Mouse (Mus musculus): ENCODE results near the gene Krcc1. TPM values are rescaled to one million over a fixed set of nuclear protein-coding genes. Genes with fewer than 3 reads are reported as not detected.

Gene Krcc1
- polyA plus RNA-seq, 1 experiment from 2014 or later: 38.5 TPM

DNA sequence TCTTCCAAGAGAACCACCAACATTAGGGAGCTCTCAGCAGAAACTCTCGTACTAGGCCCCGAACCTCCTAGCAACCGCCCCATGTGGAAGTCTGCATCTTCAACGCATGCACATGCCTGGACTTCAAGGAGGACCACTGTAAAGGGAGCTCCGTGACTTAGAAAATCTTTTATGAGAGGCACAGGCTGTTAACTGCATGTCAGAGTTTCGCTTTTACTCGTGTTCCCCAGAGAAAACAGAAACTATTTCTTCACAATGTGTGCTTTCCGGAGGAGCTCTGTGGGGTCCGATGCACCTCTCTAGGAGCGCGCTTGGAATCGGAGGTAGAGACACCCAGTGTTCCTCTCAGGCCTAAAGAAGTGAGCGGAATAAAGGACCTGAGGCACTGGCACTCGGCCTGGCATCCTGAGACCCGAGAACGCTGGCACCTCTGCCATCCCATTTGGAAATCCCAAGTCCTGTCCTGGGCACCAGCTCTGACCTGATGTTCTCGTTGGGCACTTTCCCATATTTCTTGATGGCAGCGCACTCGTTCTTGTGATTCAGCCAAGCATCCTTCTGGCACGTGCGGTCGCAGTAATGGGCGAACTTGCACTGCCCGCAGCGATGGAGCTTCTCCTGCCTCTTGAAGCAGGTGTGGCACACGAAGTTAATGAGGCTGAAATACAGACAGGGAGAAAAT, 32.3 kb upstream of the Krcc1 start:
- 93% methylated on average over 26 of the region's 26 CpGs for WGBS
- Histone ChIP-seq H3K9ac (ENCODE audit: low read depth, low read length) (no peak overlapping the region), H3K4me1 (replicated peaks; ENCODE audit: control insufficient read depth, insufficient read depth, low read length) (no peaks in the 10 kb centered on the region), H3K4me3 (ENCODE audit: low read depth, low read length) (no peak overlapping the region), H3K27me3 (ENCODE audit: control insufficient read depth, insufficient read depth, low read length) (no peaks in the 10 kb centered on the region), H3K9me3 (ENCODE audit: control insufficient read depth, low read length) (no peaks in the 10 kb centered on the region), H3K36me3 (ENCODE audit: control insufficient read depth, insufficient read depth, low read length) (no peaks in the 10 kb centered on the region), H3K27ac (ENCODE audit: low read depth, low read length) (no peak overlapping the region), H3K4me2 (replicated peaks; ENCODE audit: low read depth, low read length) (no peak overlapping the region)
- no peak for DNase-seq (ENCODE audit: low spot score)
- no peak for ATAC-seq (ENCODE audit: low FRiP score)

DNA sequence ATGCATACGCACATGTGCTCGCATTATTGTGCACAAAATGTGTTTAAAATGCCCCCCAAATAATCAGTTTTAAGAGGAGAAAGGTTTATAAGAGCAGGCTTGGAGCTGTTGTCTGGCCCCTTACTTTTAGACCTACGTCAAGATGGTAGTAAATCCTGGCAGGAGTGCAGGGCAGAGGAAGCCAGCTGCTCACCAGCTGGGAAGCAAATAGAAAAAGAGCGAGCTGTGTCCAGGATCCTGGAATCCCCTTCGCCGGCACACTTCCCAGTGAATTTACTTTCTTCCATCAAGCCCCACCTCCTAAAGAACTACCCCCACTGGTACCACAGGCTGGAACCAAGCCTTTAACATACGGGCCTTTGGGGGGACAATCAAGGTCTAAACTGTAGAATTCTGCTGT, 30.6 kb upstream of the Krcc1 start:
- no peak overlapping the region for H3K4me2 ChIP-seq (replicated peaks; ENCODE audit: low read depth, low read length)
- H3K27me3 ChIP-seq (ENCODE audit: control insufficient read depth, insufficient read depth, low read length): no peaks in the 10 kb centered on the region
- no peaks in the 10 kb centered on the region for H3K36me3 ChIP-seq (ENCODE audit: control insufficient read depth, insufficient read depth, low read length)
- ATAC-seq (ENCODE audit: low FRiP score) (no peak), DNase-seq (ENCODE audit: low spot score) (no peak)
- no peak overlapping the region for H3K27ac ChIP-seq (ENCODE audit: low read depth, low read length)
- H3K4me1 ChIP-seq (replicated peaks; ENCODE audit: control insufficient read depth, insufficient read depth, low read length): no peaks in the 10 kb centered on the region
- H3K9ac ChIP-seq (ENCODE audit: low read depth, low read length): no peak overlapping the region
- WGBS: 88% methylated on average over 7 of the region's 7 CpGs
- no peak overlapping the region for H3K4me3 ChIP-seq (ENCODE audit: low read depth, low read length)
- H3K9me3 ChIP-seq (ENCODE audit: control insufficient read depth, low read length): no peaks in the 10 kb centered on the region

DNA sequence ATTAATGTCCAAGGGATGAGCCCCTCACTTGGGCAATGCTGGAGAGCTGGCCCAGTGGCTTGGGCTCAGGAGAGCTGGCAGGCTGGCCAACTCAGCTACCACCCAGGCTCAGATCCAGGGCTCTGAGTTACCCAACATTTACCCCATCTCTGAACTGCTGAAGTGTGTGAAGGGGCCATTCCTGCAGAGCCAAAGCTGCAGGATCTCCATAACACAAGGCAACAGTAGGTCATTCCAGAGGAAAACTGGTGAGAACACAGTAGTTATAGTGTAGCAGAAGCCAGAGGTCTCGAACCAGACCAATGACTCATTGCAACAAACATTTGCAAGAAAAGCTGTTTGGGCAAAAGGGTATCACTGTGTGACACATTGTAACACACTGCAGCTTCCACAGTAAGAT, 28.7 kb upstream of the Krcc1 start:
- Histone ChIP-seq H3K9me3 (ENCODE audit: control insufficient read depth, low read length) (no peaks in the 10 kb centered on the region), H3K4me1 (replicated peaks; ENCODE audit: control insufficient read depth, insufficient read depth, low read length) (no peaks in the 10 kb centered on the region), H3K4me2 (replicated peaks; ENCODE audit: low read depth, low read length) (no peak overlapping the region), H3K9ac (ENCODE audit: low read depth, low read length) (no peak overlapping the region), H3K36me3 (ENCODE audit: control insufficient read depth, insufficient read depth, low read length) (no peaks in the 10 kb centered on the region), H3K4me3 (ENCODE audit: low read depth, low read length) (no peak overlapping the region), H3K27me3 (ENCODE audit: control insufficient read depth, insufficient read depth, low read length) (no peaks in the 10 kb centered on the region), H3K27ac (ENCODE audit: low read depth, low read length) (no peak overlapping the region)
- DNase-seq (ENCODE audit: low spot score): no peak
- WGBS: 93% methylated on average over 1 of the region's 1 CpGs
- no peak for ATAC-seq (ENCODE audit: low FRiP score)

DNA sequence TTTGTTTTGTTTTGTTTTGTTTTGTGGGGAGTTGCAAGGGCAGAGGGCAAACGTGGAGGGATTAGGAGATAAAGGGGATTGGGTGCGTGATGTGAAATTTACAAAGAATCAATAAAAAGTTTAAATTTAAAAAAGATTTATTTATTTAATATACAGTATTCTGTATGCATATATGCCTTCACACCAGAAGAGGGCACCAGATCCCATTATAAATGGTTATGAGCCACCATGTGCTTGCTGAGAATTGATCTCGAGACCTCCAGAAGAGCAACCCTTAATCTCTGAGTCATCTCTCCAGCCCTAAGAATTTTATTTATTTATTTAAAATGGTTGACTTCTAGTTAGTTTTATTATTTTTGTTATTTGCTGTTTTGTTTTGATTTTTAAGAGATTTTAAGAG, 28.2 kb upstream of the Krcc1 start:
- WGBS: 95% methylated on average over 3 of the region's 3 CpGs
- H3K4me1 ChIP-seq (replicated peaks; ENCODE audit: control insufficient read depth, insufficient read depth, low read length): no peaks in the 10 kb centered on the region

DNA sequence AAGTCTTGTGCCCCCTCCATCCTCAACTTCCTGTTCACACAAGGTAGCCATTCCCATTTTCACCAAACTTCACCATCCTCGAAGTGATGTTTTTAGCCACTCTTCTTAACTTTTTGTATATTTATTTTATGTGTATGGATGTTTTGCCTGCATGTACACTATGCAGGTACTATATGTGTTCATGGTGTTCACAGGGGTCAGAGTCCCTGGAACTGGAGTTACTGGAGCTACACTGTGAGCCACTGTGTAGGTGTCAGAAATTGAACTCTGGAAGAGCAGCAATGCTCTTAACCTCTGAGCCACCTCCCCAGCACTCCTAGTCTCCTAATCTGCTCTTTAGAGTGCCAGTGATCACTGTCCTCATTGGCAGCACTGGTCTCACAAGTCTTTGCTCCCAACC, 23.1 kb upstream of the Krcc1 start:
- ATAC-seq (ENCODE audit: low FRiP score): no peak
- no peak overlapping the region for H3K4me3 ChIP-seq (ENCODE audit: low read depth, low read length)

More for the DNA sequence above, 28.2 kb upstream of the Krcc1 start:
- H3K27me3 ChIP-seq (ENCODE audit: control insufficient read depth, insufficient read depth, low read length): no peaks in the 10 kb centered on the region
- no peak overlapping the region for H3K27ac ChIP-seq (ENCODE audit: low read depth, low read length)
- H3K9ac ChIP-seq (ENCODE audit: low read depth, low read length): no peak overlapping the region
- ATAC-seq (ENCODE audit: low FRiP score): no peak
- no peaks in the 10 kb centered on the region for H3K9me3 ChIP-seq (ENCODE audit: control insufficient read depth, low read length)
- no peak for DNase-seq (ENCODE audit: low spot score)
- H3K36me3 ChIP-seq (ENCODE audit: control insufficient read depth, insufficient read depth, low read length): no peaks in the 10 kb centered on the region
- no peak overlapping the region for H3K4me3 ChIP-seq (ENCODE audit: low read depth, low read length)
- no peak overlapping the region for H3K4me2 ChIP-seq (replicated peaks; ENCODE audit: low read depth, low read length)

DNA sequence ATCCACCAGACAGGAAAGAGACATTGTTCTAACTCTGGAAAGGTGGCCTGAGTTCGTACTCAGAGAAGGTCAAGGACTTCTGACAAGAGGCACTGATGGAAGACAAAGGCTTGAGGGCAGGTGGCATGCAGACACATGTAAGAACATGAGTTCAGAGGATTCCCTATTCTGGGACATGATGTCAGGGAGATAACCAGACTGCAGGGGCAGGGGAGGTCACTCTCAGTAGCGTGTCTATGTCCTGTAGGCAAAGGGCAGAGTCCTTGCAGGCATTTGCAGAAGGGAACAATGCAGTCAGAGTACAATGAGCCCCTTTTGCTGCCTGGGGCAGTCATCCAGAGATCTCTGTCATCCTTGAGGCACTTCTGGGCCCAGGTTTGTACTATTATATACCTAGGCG, 21.9 kb upstream of the Krcc1 start:
- Histone ChIP-seq H3K4me1 (replicated peaks; ENCODE audit: control insufficient read depth, insufficient read depth, low read length) (no peaks in the 10 kb centered on the region), H3K27ac (ENCODE audit: low read depth, low read length) (no peak overlapping the region), H3K36me3 (ENCODE audit: control insufficient read depth, insufficient read depth, low read length) (no peaks in the 10 kb centered on the region), H3K27me3 (ENCODE audit: control insufficient read depth, insufficient read depth, low read length) (no peaks in the 10 kb centered on the region), H3K9me3 (ENCODE audit: control insufficient read depth, low read length) (no peaks in the 10 kb centered on the region), H3K4me2 (replicated peaks; ENCODE audit: low read depth, low read length) (no peak overlapping the region), H3K4me3 (ENCODE audit: low read depth, low read length) (no peak overlapping the region), H3K9ac (ENCODE audit: low read depth, low read length) (no peak overlapping the region)
- DNase-seq (ENCODE audit: low spot score) (no peak), ATAC-seq (ENCODE audit: low FRiP score) (no peak)
- 69% methylated on average over 3 of the region's 3 CpGs for WGBS

More for the DNA sequence above, 23.1 kb upstream of the Krcc1 start:
- H3K9ac ChIP-seq (ENCODE audit: low read depth, low read length): no peak overlapping the region
- no peaks in the 10 kb centered on the region for H3K9me3 ChIP-seq (ENCODE audit: control insufficient read depth, low read length)
- 90% methylated on average over 1 of the region's 1 CpGs for WGBS
- no peak overlapping the region for H3K4me2 ChIP-seq (replicated peaks; ENCODE audit: low read depth, low read length)
- no peak for DNase-seq (ENCODE audit: low spot score)
- no peak overlapping the region for H3K27ac ChIP-seq (ENCODE audit: low read depth, low read length)
- H3K27me3 ChIP-seq (ENCODE audit: control insufficient read depth, insufficient read depth, low read length): no peaks in the 10 kb centered on the region
- H3K36me3 ChIP-seq (ENCODE audit: control insufficient read depth, insufficient read depth, low read length): no peaks in the 10 kb centered on the region
- H3K4me1 ChIP-seq (replicated peaks; ENCODE audit: control insufficient read depth, insufficient read depth, low read length): no peaks in the 10 kb centered on the region

DNA sequence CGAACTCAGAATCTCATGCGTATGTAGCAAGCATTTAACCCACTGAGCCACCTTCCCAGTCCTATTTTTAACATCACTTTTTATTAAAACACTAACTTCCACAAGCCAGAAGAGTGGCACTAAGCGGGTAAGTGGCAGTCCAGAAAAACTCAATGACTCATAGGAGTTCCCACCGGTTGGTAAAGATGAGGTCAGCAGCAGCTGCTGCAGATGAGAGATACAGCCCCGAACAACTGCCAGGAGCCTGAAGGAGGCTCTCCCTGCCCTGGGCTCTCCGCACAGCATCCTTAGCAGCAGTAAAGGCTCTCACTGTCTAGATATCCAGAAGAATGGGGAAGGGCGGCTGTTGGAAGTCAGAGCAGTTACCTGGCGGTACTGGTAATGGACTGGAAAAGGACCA, 20.5 kb upstream of the Krcc1 start:
- Histone ChIP-seq H3K36me3 (ENCODE audit: control insufficient read depth, insufficient read depth, low read length) (no peaks in the 10 kb centered on the region), H3K4me1 (replicated peaks; ENCODE audit: control insufficient read depth, insufficient read depth, low read length) (no peaks in the 10 kb centered on the region), H3K4me2 (replicated peaks; ENCODE audit: low read depth, low read length) (no peak overlapping the region), H3K27ac (ENCODE audit: low read depth, low read length) (no peak overlapping the region), H3K9ac (ENCODE audit: low read depth, low read length) (no peak overlapping the region), H3K4me3 (ENCODE audit: low read depth, low read length) (no peak overlapping the region), H3K9me3 (ENCODE audit: control insufficient read depth, low read length) (no peaks in the 10 kb centered on the region), H3K27me3 (ENCODE audit: control insufficient read depth, insufficient read depth, low read length) (no peaks in the 10 kb centered on the region)
- ATAC-seq (ENCODE audit: low FRiP score): no peak
- DNase-seq (ENCODE audit: low spot score): no peak
- WGBS: 92% methylated on average over 8 of the region's 8 CpGs

DNA sequence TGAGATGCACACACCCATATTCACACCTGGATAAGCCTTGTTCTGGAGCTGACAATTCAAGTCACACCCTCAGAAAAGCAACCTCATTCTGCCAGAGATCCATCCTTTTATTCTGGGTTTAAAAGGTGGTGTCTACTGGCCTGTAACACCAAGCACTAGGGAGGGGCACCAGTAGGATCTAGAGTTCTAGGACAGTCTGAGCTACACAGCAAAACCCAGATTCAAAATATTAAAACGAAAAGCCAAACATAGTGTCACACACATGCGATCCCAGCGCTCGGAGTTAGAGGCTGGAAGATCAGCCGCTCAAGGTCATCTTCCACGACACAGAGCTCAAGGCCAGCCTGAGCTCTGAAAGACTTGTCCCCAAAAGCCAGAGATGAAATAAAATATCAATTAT, 17.0 kb upstream of the Krcc1 start:
- no peak for ATAC-seq (ENCODE audit: low FRiP score)

DNA sequence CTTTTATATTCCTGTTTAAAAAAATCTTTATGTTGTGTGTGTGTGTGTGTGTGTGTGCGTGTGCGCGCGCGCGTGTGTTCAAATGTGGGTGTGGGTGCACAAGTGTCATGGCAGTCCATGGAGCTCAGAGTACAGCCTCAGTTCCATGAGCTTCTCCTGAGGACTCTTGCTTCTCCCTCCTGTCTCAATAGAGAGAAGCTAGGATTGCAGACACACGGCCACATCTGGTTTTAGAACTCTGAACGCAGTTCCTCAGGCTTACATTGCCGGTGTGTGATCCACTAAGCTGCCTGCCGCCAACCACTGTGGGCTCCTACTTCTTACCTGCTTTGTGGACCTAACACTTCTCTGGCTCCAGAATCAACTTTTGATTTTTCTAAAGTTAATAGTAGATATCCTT, 15.3 kb upstream of the Krcc1 start:
- no peaks in the 10 kb centered on the region for H3K36me3 ChIP-seq (ENCODE audit: control insufficient read depth, insufficient read depth, low read length)
- 93% methylated on average over 10 of the region's 10 CpGs for WGBS
- H3K9me3 ChIP-seq (ENCODE audit: control insufficient read depth, low read length): no peaks in the 10 kb centered on the region
- H3K4me3 ChIP-seq (ENCODE audit: low read depth, low read length): no peak overlapping the region
- no peaks in the 10 kb centered on the region for H3K4me1 ChIP-seq (replicated peaks; ENCODE audit: control insufficient read depth, insufficient read depth, low read length)
- ATAC-seq (ENCODE audit: low FRiP score) (no peak), DNase-seq (ENCODE audit: low spot score) (no peak)
- H3K9ac ChIP-seq (ENCODE audit: low read depth, low read length): no peak overlapping the region
- H3K4me2 ChIP-seq (replicated peaks; ENCODE audit: low read depth, low read length): no peak overlapping the region
- no peaks in the 10 kb centered on the region for H3K27me3 ChIP-seq (ENCODE audit: control insufficient read depth, insufficient read depth, low read length)
- no peak overlapping the region for H3K27ac ChIP-seq (ENCODE audit: low read depth, low read length)

More for the DNA sequence above, 17.0 kb upstream of the Krcc1 start:
- H3K4me2 ChIP-seq (replicated peaks; ENCODE audit: low read depth, low read length): no peak overlapping the region
- no peak overlapping the region for H3K4me3 ChIP-seq (ENCODE audit: low read depth, low read length)
- no peaks in the 10 kb centered on the region for H3K4me1 ChIP-seq (replicated peaks; ENCODE audit: control insufficient read depth, insufficient read depth, low read length)
- no peak overlapping the region for H3K9ac ChIP-seq (ENCODE audit: low read depth, low read length)
- no peak overlapping the region for H3K27ac ChIP-seq (ENCODE audit: low read depth, low read length)
- no peaks in the 10 kb centered on the region for H3K36me3 ChIP-seq (ENCODE audit: control insufficient read depth, insufficient read depth, low read length)
- WGBS: 95% methylated on average over 6 of the region's 6 CpGs
- no peak for DNase-seq (ENCODE audit: low spot score)
- H3K9me3 ChIP-seq (ENCODE audit: control insufficient read depth, low read length): no peaks in the 10 kb centered on the region
- no peaks in the 10 kb centered on the region for H3K27me3 ChIP-seq (ENCODE audit: control insufficient read depth, insufficient read depth, low read length)

Data from hindbrain, embryonic 11.5 days (tissue).